Mouse (Mus musculus): ENCODE data around the gene Slc2a1. TPM values are rescaled to one million over a fixed set of nuclear protein-coding genes. Genes with fewer than 3 reads are reported as not detected.

Slc2a1 gene
- polyA plus RNA-seq, 1 experiment from 2014 or later: 94.4 TPM

GRCm38 (mm10) chr4:119118659-119119077 is 10.2 kb downstream of the Slc2a1 start:
- no peak overlapping the region for H3K27ac ChIP-seq (replicated peaks; ENCODE audit: low read depth, low read length)
- H3K4me1 ChIP-seq (ENCODE audit: control insufficient read depth, insufficient read depth, low read length): no peaks in the 10 kb centered on the region
- no peaks in the 10 kb centered on the region for H3K27me3 ChIP-seq (ENCODE audit: control insufficient read depth, insufficient read depth, low read length)
- no peak overlapping the region for H3K9ac ChIP-seq (replicated peaks; ENCODE audit: low read length)
- no peak overlapping the region for H3K4me3 ChIP-seq (replicated peaks; ENCODE audit: low read depth, low read length)
- no peak overlapping the region for H3K4me2 ChIP-seq (ENCODE audit: low read length)
- DNase-seq (no peak), ATAC-seq (ENCODE audit: low FRiP score, low TSS enrichment) (no peak)
- WGBS: 68% methylated on average over 4 of the region's 4 CpGs
- H3K9me3 ChIP-seq (ENCODE audit: control insufficient read depth, low read length): no peaks in the 10 kb centered on the region
- 0 out of 2 replicates have a peak, but pooled peaks cover 9% of the 10 kb centered on the region for H3K36me3 ChIP-seq (ENCODE audit: control insufficient read depth, insufficient read depth, low read length)

GRCm38 (mm10) chr4:119119354-119119753 is 10.8 kb downstream of the Slc2a1 start:
- H3K9ac ChIP-seq (replicated peaks; ENCODE audit: low read length): no peak overlapping the region
- H3K4me1 ChIP-seq (ENCODE audit: control insufficient read depth, insufficient read depth, low read length): no peaks in the 10 kb centered on the region
- H3K27me3 ChIP-seq (ENCODE audit: control insufficient read depth, insufficient read depth, low read length): no peaks in the 10 kb centered on the region
- no peak overlapping the region for H3K4me3 ChIP-seq (replicated peaks; ENCODE audit: low read depth, low read length)
- H3K36me3 ChIP-seq (ENCODE audit: control insufficient read depth, insufficient read depth, low read length): 0 out of 2 replicates have a peak, but pooled peaks cover 9% of the 10 kb centered on the region
- H3K4me2 ChIP-seq (ENCODE audit: low read length): no peak overlapping the region
- no peak overlapping the region for H3K27ac ChIP-seq (replicated peaks; ENCODE audit: low read depth, low read length)
- DNase-seq: no peak
- no peak for ATAC-seq (ENCODE audit: low FRiP score, low TSS enrichment)
- WGBS: 70% methylated on average over 5 of the region's 5 CpGs
- no peaks in the 10 kb centered on the region for H3K9me3 ChIP-seq (ENCODE audit: control insufficient read depth, low read length)

- Histone ChIP-seq H3K4me2 (ENCODE audit: low read length) (no peak overlapping the region), H3K27me3 (ENCODE audit: control insufficient read depth, insufficient read depth, low read length) (no peaks in the 10 kb centered on the region), H3K4me1 (ENCODE audit: control insufficient read depth, insufficient read depth, low read length) (no peaks in the 10 kb centered on the region), H3K9ac (replicated peaks; ENCODE audit: low read length) (no peak overlapping the region), H3K4me3 (replicated peaks; ENCODE audit: low read depth, low read length) (no peak overlapping the region), H3K27ac (replicated peaks; ENCODE audit: low read depth, low read length) (no peak overlapping the region), H3K9me3 (ENCODE audit: control insufficient read depth, low read length) (no peaks in the 10 kb centered on the region), H3K36me3 (ENCODE audit: control insufficient read depth, insufficient read depth, low read length) (0 out of 2 replicates have a peak, but pooled peaks cover 9% of the 10 kb centered on the region)
- no peak for DNase-seq
- ATAC-seq (ENCODE audit: low FRiP score, low TSS enrichment): no peak
- 84% methylated on average over 6 of the region's 6 CpGs for WGBS
Measured at GRCm38 (mm10) chr4:119120095-119120494, 11.6 kb downstream of the Slc2a1 start.

GRCm38 (mm10) chr4:119121249-119121648 is 12.7 kb downstream of the Slc2a1 start:
- H3K4me1 ChIP-seq (ENCODE audit: control insufficient read depth, insufficient read depth, low read length): no peaks in the 10 kb centered on the region
- 67% methylated on average over 4 of the region's 4 CpGs for whole genome bisulfite sequencing
- H3K27me3 ChIP-seq (ENCODE audit: control insufficient read depth, insufficient read depth, low read length): no peaks in the 10 kb centered on the region
- H3K27ac ChIP-seq (replicated peaks; ENCODE audit: low read depth, low read length): no peak overlapping the region
- H3K4me2 ChIP-seq (ENCODE audit: low read length): no peak overlapping the region
- no peak for ATAC-seq (ENCODE audit: low FRiP score, low TSS enrichment)
- peak; percentile 32 for DNase-seq
- H3K9ac ChIP-seq (replicated peaks; ENCODE audit: low read length): no peak overlapping the region
- no peak overlapping the region for H3K4me3 ChIP-seq (replicated peaks; ENCODE audit: low read depth, low read length)
- 0 out of 2 replicates have a peak, but pooled peaks cover 9% of the 10 kb centered on the region for H3K36me3 ChIP-seq (ENCODE audit: control insufficient read depth, insufficient read depth, low read length)
- no peaks in the 10 kb centered on the region for H3K9me3 ChIP-seq (ENCODE audit: control insufficient read depth, low read length)

- no peak overlapping the region for H3K4me2 ChIP-seq (ENCODE audit: low read length)
- peaks cover 12% of the 10 kb centered on the region; the same call in 1 of the 2 replicates for H3K36me3 ChIP-seq (ENCODE audit: control insufficient read depth, insufficient read depth, low read length)
- no peaks in the 10 kb centered on the region for H3K4me1 ChIP-seq (ENCODE audit: control insufficient read depth, insufficient read depth, low read length)
- no peak overlapping the region for H3K9ac ChIP-seq (replicated peaks; ENCODE audit: low read length)
- no peaks in the 10 kb centered on the region for H3K9me3 ChIP-seq (ENCODE audit: control insufficient read depth, low read length)
- no peak for DNase-seq
- WGBS: 53% methylated on average over 2 of the region's 2 CpGs
- ATAC-seq (ENCODE audit: low FRiP score, low TSS enrichment): no peak
- H3K27me3 ChIP-seq (ENCODE audit: control insufficient read depth, insufficient read depth, low read length): no peaks in the 10 kb centered on the region
- no peak overlapping the region for H3K27ac ChIP-seq (replicated peaks; ENCODE audit: low read depth, low read length)
- H3K4me3 ChIP-seq (replicated peaks; ENCODE audit: low read depth, low read length): no peak overlapping the region
Measured at GRCm38 (mm10) chr4:119124771-119125273, 16.3 kb downstream of the Slc2a1 start.

- no peak overlapping the region for H3K9ac ChIP-seq (replicated peaks; ENCODE audit: low read length)
- H3K4me2 ChIP-seq (ENCODE audit: low read length): no peak overlapping the region
- H3K4me1 ChIP-seq (ENCODE audit: control insufficient read depth, insufficient read depth, low read length): no peaks in the 10 kb centered on the region
- ATAC-seq (ENCODE audit: low FRiP score, low TSS enrichment) (no peak), DNase-seq (no peak)
- H3K27me3 ChIP-seq (ENCODE audit: control insufficient read depth, insufficient read depth, low read length): no peaks in the 10 kb centered on the region
- H3K36me3 ChIP-seq (ENCODE audit: control insufficient read depth, insufficient read depth, low read length): peaks cover 10% of the 10 kb centered on the region; the same call in 1 of the 2 replicates
- no peak overlapping the region for H3K4me3 ChIP-seq (replicated peaks; ENCODE audit: low read depth, low read length)
- 82% methylated on average over 9 of the region's 9 CpGs for WGBS
- H3K27ac ChIP-seq (replicated peaks; ENCODE audit: low read depth, low read length): no peak overlapping the region
- H3K9me3 ChIP-seq (ENCODE audit: control insufficient read depth, low read length): no peaks in the 10 kb centered on the region
Measured at GRCm38 (mm10) chr4:119125577-119126270, 17.2 kb downstream of the Slc2a1 start.

GRCm38 (mm10) chr4:119127229-119127628 is 18.7 kb downstream of the Slc2a1 start:
- Histone ChIP-seq H3K4me3 (replicated peaks; ENCODE audit: low read depth, low read length) (no peak overlapping the region), H3K4me1 (ENCODE audit: control insufficient read depth, insufficient read depth, low read length) (no peaks in the 10 kb centered on the region), H3K9ac (replicated peaks; ENCODE audit: low read length) (no peak overlapping the region), H3K27me3 (ENCODE audit: control insufficient read depth, insufficient read depth, low read length) (no peaks in the 10 kb centered on the region), H3K9me3 (ENCODE audit: control insufficient read depth, low read length) (no peaks in the 10 kb centered on the region), H3K27ac (replicated peaks; ENCODE audit: low read depth, low read length) (no peak overlapping the region), H3K4me2 (ENCODE audit: low read length) (no peak overlapping the region), H3K36me3 (ENCODE audit: control insufficient read depth, insufficient read depth, low read length) (peaks cover 12% of the 10 kb centered on the region; the same call in 1 of the 2 replicates)
- DNase-seq (no peak), ATAC-seq (ENCODE audit: low FRiP score, low TSS enrichment) (no peak)
- 84% methylated on average over 6 of the region's 6 CpGs for WGBS

GRCm38 (mm10) chr4:119128547-119128946 is 20.0 kb downstream of the Slc2a1 start:
- Histone ChIP-seq H3K36me3 (ENCODE audit: control insufficient read depth, insufficient read depth, low read length) (peaks cover 20% of the 10 kb centered on the region), H3K9ac (replicated peaks; ENCODE audit: low read length) (no peak overlapping the region), H3K9me3 (ENCODE audit: control insufficient read depth, low read length) (no peaks in the 10 kb centered on the region), H3K27ac (replicated peaks; ENCODE audit: low read depth, low read length) (no peak overlapping the region), H3K4me1 (ENCODE audit: control insufficient read depth, insufficient read depth, low read length) (no peaks in the 10 kb centered on the region), H3K4me3 (replicated peaks; ENCODE audit: low read depth, low read length) (no peak overlapping the region), H3K27me3 (ENCODE audit: control insufficient read depth, insufficient read depth, low read length) (no peaks in the 10 kb centered on the region), H3K4me2 (ENCODE audit: low read length) (no peak overlapping the region)
- DNase-seq: no peak
- WGBS: 83% methylated on average over 7 of the region's 7 CpGs
- no peak for ATAC-seq (ENCODE audit: low FRiP score, low TSS enrichment)

- 96% methylated on average over 1 of the region's 1 CpGs for WGBS
- Histone ChIP-seq H3K9me3 (ENCODE audit: control insufficient read depth, low read length) (no peaks in the 10 kb centered on the region), H3K9ac (replicated peaks; ENCODE audit: low read length) (no peak overlapping the region), H3K36me3 (ENCODE audit: control insufficient read depth, insufficient read depth, low read length) (peaks cover 24% of the 10 kb centered on the region), H3K4me1 (ENCODE audit: control insufficient read depth, insufficient read depth, low read length) (no peaks in the 10 kb centered on the region), H3K27ac (replicated peaks; ENCODE audit: low read depth, low read length) (no peak overlapping the region), H3K4me3 (replicated peaks; ENCODE audit: low read depth, low read length) (no peak overlapping the region), H3K27me3 (ENCODE audit: control insufficient read depth, insufficient read depth, low read length) (no peaks in the 10 kb centered on the region), H3K4me2 (ENCODE audit: low read length) (no peak overlapping the region)
- ATAC-seq (ENCODE audit: low FRiP score, low TSS enrichment): no peak
- DNase-seq: no peak
Measured at GRCm38 (mm10) chr4:119129096-119129495, 20.6 kb downstream of the Slc2a1 start.

Data from midbrain, embryonic 14.5 days (tissue).